Mouse (Mus musculus) right cerebral cortex, postnatal 4 days (tissue): ENCODE data around the gene Dus1l.
"Not testable (repeated sequence)": the region's sequence is repeated elsewhere in the genome, so short reads cannot be mapped to it uniquely, and the experiment has no call there.

Source experiments
- DNase-seq: peaks from one replicate; pipeline ENCODE4 v3.0.0-alpha.2; 2022

Gene Dus1l

GRCm38 (mm10) chr11:120795756-120796613 lies at the start of gene Dus1l:
Dus1l (minus strand) TSS chr11:120796403.
- peak; percentile 98 for DNase-seq

GRCm38 (mm10) chr11:120844329-120844728 lies 48.1 kb upstream of the Dus1l start:
- DNase-seq, result no peak

- no peak for DNase-seq
Measured at GRCm38 (mm10) chr11:120833555-120834280, 37.5 kb upstream of the Dus1l start.

- DNase-seq, result not testable (repeated sequence)
Measured at GRCm38 (mm10) chr11:120832962-120833361, 36.8 kb upstream of the Dus1l start.

GRCm38 (mm10) chr11:120831659-120832440 lies 35.6 kb upstream of the Dus1l start:
- no peak for DNase-seq

- no peak for DNase-seq
Measured at GRCm38 (mm10) chr11:120830686-120831085, 34.5 kb upstream of the Dus1l start.

GRCm38 (mm10) chr11:120829757-120830532 lies 33.7 kb upstream of the Dus1l start:
- no peak for DNase-seq

GRCm38 (mm10) chr11:120828416-120828815 lies 32.2 kb upstream of the Dus1l start:
- no peak for DNase-seq

- DNase-seq, result no peak
Measured at GRCm38 (mm10) chr11:120826016-120826953, 30.1 kb upstream of the Dus1l start.

- no peak for DNase-seq
Measured at GRCm38 (mm10) chr11:120825289-120825863, 29.2 kb upstream of the Dus1l start.

GRCm38 (mm10) chr11:120824787-120825288 lies 28.6 kb upstream of the Dus1l start:
- no peak for DNase-seq

- DNase-seq, result peak; percentile 98
Measured at GRCm38 (mm10) chr11:120823956-120824786, 28.0 kb upstream of the Dus1l start, which contains the start of gene Fasn. Fasn (minus strand) TSS chr11:120824547.

- peak; percentile 77 for DNase-seq
Measured at GRCm38 (mm10) chr11:120823551-120823947, 27.3 kb upstream of the Dus1l start.

GRCm38 (mm10) chr11:120822831-120823550 lies 26.8 kb upstream of the Dus1l start:
- DNase-seq, result peak; percentile 32

GRCm38 (mm10) chr11:120822321-120822720 lies 26.1 kb upstream of the Dus1l start:
- DNase-seq, result peak; percentile 3

- DNase-seq, result no peak
Measured at GRCm38 (mm10) chr11:120821076-120821922, 25.1 kb upstream of the Dus1l start.

GRCm38 (mm10) chr11:120820546-120820945 lies 24.3 kb upstream of the Dus1l start:
- peak; percentile 13 for DNase-seq

GRCm38 (mm10) chr11:120819556-120819955 lies 23.4 kb upstream of the Dus1l start:
- no peak for DNase-seq
